Mouse (Mus musculus) heart, embryonic 10.5 days (tissue): Measurements from ENCODE around the gene Cgnl1. TPM values are rescaled to one million over a fixed set of nuclear protein-coding genes. Genes with fewer than 3 reads are reported as not detected.

Source experiments
- DNase-seq: peaks from one replicate; pipeline ENCODE4 v3.0.0-alpha.2; 2017; ENCODE audit warnings: low spot score
- H3K27ac ChIP-seq: fragments of 300-500 bp; sonication (generic); 2 replicates; pipeline ENCODE4 v1.5.1; 2016; ENCODE audit warnings: mild to moderate bottlenecking
- H3K27me3 ChIP-seq: fragments of 300-500 bp; sonication (generic); 2 replicates; pipeline ENCODE4 v1.6.1; 2016; ENCODE audit warnings: mild to moderate bottlenecking; ENCODE audit not compliant: poor library complexity, insufficient read depth, severe bottlenecking
- H3K36me3 ChIP-seq: fragments of 300-500 bp; sonication (generic); 2 replicates; pipeline ENCODE4 v1.6.1; 2016; ENCODE audit warnings: mild to moderate bottlenecking, moderate library complexity
- H3K4me1 ChIP-seq: fragments of 300-500 bp; sonication (generic); 2 replicates; pipeline ENCODE4 v1.6.1; 2016; ENCODE audit warnings: mild to moderate bottlenecking
- H3K4me3 ChIP-seq: fragments of 300-500 bp; sonication (generic); 2 replicates; pipeline ENCODE4 v1.5.1; 2016; ENCODE audit warnings: mild to moderate bottlenecking, moderate library complexity
- H3K9me3 ChIP-seq: fragments of 300-500 bp; sonication (generic); 2 replicates; pipeline ENCODE4 v1.6.1; 2016; ENCODE audit warnings: mild to moderate bottlenecking, moderate library complexity
- WGBS: fragments of 180-500 bp; shearing (Covaris S2); methylation state at CpG from one replicate; pipeline ENCODE4 v1.1.7; 2016; 5-methylcytosine and 5-hydroxymethylcytosine counted together
- polyA plus RNA-seq: library from polyadenylated mRNA; unstranded; fragments of >200 nt; fragmentation: Nextera tagmentation; extraction: Ambion mirVana; gene quantifications from 2 replicates; pipeline ENCODE4 v1.2.1, GENCODE M21; 2016

Gene Cgnl1
- polyA plus RNA-seq, result 43.1 and 60.1 TPM in 2 replicates

DNA sequence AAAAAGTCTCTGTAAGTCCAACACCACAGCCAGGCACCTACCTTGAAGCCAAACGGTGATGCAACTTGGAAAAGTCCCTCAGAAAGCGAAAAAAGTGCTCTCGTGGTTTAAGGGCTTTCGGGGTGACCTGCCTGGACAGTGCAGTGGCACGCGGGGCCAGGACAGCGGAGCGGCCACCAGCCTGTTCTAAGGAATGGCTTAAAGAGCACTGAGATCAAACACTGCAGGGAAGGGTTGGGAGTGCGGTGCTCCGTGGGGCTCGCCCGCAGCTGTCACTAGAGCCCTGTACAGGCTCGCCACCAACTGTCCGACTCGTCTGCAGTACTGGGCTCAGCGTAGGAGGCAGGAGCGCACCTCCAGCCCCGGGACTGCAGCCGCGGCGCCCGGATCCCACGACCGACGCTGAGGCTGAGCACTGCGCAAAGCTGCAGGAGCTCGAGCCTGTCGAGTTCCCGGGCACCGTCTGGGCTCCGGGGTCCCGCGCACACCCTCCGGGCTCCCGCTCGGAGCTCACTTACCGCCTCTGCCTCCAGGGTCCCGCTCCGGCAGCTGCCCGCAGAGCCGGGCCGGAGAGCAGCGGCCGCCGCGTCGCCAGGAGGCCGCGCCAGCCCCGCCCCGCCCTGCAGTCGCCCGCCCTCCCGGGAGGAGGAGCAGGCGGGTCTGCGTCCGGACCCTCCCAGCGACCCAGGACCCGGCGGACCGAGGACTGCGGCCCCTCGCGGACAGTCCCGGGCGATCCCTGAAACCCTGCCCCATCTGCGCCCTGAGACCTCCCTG, at the start of gene Cgnl1:
Gene Cgnl1, minus strand, starts transcription at position 612 of the 777 bp plus-strand sequence.
- Histone ChIP-seq H3K27ac (peak within 1 kb of the TSS; percentile 93), H3K9me3 (no peaks in the 10 kb centered on the region), H3K4me3 (peak within 1 kb of the TSS; percentile 81), H3K27me3 (no peaks in the 10 kb centered on the region), H3K36me3 (peaks cover 12% of the 10 kb centered on the region), H3K4me1 (peaks cover 57% of the 10 kb centered on the region)
- WGBS, result under 1% methylated on average over 67 of the region's 67 CpGs
- peak; percentile 85 for DNase-seq

DNA sequence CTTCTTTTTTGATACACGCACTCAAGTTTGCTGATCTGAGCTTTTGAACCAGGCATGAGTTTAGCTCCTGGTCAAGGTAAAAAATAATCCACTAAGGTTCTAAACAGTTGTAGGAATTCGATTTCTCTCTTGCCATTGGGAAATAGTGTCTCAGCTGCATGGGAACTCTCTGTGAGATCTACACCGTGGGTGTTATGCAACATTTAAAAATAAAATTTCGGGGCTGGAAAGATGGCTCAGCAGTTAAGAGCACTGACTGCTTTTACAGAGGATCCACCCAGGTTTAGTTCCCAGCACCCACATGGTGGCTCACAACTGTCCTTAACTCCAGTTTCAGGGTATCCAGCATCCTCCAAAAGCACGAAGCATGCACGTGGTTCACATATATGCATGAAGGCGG, 47.1 kb upstream of the Cgnl1 start:
- no peaks in the 10 kb centered on the region for H3K27me3 ChIP-seq
- no peak for DNase-seq
- H3K36me3 ChIP-seq, result no peaks in the 10 kb centered on the region
- no peak overlapping the region for H3K4me3 ChIP-seq
- peaks cover 4% of the 10 kb centered on the region; the same call in 1 of the 2 replicates for H3K4me1 ChIP-seq
- WGBS, result 86% methylated on average over 7 of the region's 7 CpGs
- H3K9me3 ChIP-seq, result no peaks in the 10 kb centered on the region
- H3K27ac ChIP-seq, result no peak overlapping the region

DNA sequence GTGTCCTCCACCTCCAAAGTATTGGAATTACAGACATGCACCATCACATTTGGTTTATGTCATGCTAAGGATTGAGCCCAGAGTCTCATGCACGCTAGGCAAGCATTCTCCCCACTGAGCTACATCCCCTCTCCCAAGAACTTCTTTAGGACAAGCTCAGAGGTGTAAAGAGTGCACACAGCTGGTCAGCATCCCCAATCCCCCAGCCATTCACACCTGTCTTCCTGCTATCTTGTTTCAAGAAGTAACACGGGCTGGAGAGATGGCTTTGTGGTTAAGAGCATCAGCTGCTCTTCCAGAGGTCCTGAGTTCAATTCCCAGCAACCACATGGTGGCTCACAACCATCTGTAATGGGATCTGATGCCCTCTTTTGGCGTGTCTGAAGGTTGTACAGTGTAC, 44.7 kb upstream of the Cgnl1 start:
- H3K27me3 ChIP-seq, result no peaks in the 10 kb centered on the region
- peaks cover 2% of the 10 kb centered on the region; the same call in 1 of the 2 replicates for H3K4me1 ChIP-seq
- no peak for DNase-seq
- no peaks in the 10 kb centered on the region for H3K9me3 ChIP-seq
- WGBS, result 46% methylated on average over 3 of the region's 3 CpGs
- H3K36me3 ChIP-seq, result no peaks in the 10 kb centered on the region
- no peak overlapping the region for H3K27ac ChIP-seq
- no peak overlapping the region for H3K4me3 ChIP-seq

DNA sequence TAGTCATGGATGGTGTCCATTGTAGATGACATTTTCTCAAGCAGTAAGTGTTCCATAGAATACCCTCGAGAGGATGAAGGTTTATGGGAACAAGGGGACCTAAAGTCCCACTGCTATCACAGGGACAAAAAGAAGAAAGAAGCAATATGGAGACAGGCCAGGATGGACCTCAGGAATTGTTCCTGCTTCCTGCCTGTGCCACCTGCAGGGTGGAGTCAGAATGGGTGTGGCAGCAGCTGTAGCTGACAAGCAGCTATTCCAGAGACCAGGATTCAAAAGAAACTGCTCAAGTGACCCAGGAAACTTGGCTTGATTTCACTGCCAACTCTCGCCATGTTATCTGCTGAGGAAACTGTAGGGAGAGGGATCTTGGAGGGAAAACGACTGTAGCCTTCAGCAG, 42.2 kb upstream of the Cgnl1 start:
- H3K27me3 ChIP-seq, result no peaks in the 10 kb centered on the region
- no peak for DNase-seq
- H3K4me3 ChIP-seq, result no peak overlapping the region

DNA sequence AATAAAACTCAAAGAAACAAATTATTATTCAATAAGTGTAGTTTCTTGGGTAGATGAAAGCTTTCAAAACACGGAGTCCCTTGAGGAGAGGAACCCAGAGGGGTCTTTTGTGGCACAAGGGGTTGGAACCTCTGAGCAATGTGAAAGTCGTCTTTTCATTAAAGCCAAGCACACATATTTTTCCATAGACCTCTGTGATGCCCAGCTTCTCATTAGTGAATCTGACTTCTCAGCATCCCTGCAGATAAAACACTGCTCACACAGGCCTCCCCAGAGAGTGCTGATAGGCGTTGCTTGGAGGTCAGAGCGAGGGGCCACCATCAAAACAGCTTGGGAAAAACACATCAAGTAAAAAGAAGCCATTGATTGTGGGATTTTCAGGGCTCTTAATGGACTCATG, 41.5 kb upstream of the Cgnl1 start:
- no peak overlapping the region for H3K4me3 ChIP-seq
- no peaks in the 10 kb centered on the region for H3K9me3 ChIP-seq
- no peak for DNase-seq
- H3K4me1 ChIP-seq, result peaks cover 11% of the 10 kb centered on the region
- H3K36me3 ChIP-seq, result no peaks in the 10 kb centered on the region
- no peaks in the 10 kb centered on the region for H3K27me3 ChIP-seq
- 59% methylated on average over 4 of the region's 4 CpGs for WGBS
- H3K27ac ChIP-seq, result no peak overlapping the region

More for the DNA sequence above, 42.2 kb upstream of the Cgnl1 start:
- no peaks in the 10 kb centered on the region for H3K36me3 ChIP-seq
- peaks cover 11% of the 10 kb centered on the region for H3K4me1 ChIP-seq
- no peaks in the 10 kb centered on the region for H3K9me3 ChIP-seq
- 64% methylated on average over 3 of the region's 3 CpGs for WGBS
- H3K27ac ChIP-seq, result no peak overlapping the region

DNA sequence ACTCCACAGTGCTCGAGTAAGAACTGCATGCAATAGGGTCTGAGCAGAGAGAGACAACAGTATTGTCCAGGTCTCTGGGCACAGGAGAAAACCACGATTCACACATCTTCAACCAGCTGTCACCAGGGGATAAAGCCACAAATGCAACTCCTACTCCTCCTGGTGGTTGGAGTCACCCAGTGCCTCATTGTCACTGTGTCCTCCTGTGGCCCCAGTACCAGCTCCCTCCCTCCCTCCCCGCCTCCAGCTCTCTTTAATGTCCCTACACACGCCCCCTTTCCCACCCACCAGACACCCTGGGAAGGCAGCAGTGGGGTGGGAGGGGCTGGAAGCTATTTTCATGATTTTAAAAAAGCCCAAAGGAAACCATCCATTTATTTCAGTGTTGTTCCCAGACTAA, 41.0 kb upstream of the Cgnl1 start:
- no peaks in the 10 kb centered on the region for H3K9me3 ChIP-seq
- 37% methylated on average over 4 of the region's 4 CpGs for WGBS
- no peak overlapping the region for H3K4me3 ChIP-seq
- H3K36me3 ChIP-seq, result no peaks in the 10 kb centered on the region
- no peaks in the 10 kb centered on the region for H3K27me3 ChIP-seq
- no peak overlapping the region for H3K27ac ChIP-seq
- no peak for DNase-seq
- peaks cover 11% of the 10 kb centered on the region for H3K4me1 ChIP-seq

DNA sequence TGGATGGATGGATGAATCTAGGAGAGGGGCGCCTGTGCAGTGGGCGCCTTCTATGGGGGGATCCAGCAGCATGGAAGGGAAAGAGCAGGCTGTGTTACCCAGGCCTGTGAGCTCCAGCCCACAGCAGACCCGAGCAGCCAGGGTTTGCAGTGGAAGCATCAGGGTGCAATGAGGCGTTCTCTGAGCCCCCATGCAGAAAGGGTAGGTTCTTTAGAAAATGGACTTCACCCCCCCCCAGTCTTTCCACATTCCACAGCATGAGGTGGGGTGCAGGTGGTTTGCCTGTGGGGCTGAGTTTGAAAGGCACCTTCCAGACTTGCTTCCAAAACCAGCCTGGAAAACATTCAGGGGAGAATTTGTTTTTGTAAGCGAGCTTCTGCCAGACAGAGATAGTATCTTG, 40.0 kb upstream of the Cgnl1 start:
- H3K27me3 ChIP-seq, result no peaks in the 10 kb centered on the region
- no peak overlapping the region for H3K4me3 ChIP-seq
- 67% methylated on average over 5 of the region's 5 CpGs for WGBS
- H3K27ac ChIP-seq, result no peak overlapping the region
- peaks cover 11% of the 10 kb centered on the region for H3K4me1 ChIP-seq
- no peaks in the 10 kb centered on the region for H3K9me3 ChIP-seq
- DNase-seq, result no peak
- no peaks in the 10 kb centered on the region for H3K36me3 ChIP-seq

DNA sequence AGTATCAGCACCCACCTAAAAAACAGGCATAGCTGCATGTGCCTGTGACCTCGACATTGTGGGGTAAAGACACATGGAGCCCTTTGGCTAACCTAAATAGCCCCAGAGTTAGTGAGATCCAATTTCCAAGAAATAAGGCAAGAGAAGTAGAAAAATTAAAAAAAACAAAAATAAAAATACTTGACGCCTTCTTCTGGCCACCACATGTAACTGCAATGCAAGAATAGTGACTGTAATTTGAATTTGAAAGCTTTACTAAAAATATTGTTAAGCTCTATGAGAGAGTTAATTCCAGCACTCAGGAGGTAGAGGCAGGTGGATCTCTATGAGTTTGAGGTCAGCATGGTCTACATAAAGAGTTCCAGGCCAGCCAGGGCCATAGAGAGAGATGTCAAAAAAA, 39.3 kb upstream of the Cgnl1 start:
- Histone ChIP-seq H3K4me3 (no peak overlapping the region), H3K4me1 (peaks cover 18% of the 10 kb centered on the region), H3K27me3 (no peaks in the 10 kb centered on the region), H3K27ac (no peak overlapping the region), H3K36me3 (no peaks in the 10 kb centered on the region), H3K9me3 (no peaks in the 10 kb centered on the region)
- 72% methylated on average over 2 of the region's 2 CpGs for WGBS
- DNase-seq, result no peak

DNA sequence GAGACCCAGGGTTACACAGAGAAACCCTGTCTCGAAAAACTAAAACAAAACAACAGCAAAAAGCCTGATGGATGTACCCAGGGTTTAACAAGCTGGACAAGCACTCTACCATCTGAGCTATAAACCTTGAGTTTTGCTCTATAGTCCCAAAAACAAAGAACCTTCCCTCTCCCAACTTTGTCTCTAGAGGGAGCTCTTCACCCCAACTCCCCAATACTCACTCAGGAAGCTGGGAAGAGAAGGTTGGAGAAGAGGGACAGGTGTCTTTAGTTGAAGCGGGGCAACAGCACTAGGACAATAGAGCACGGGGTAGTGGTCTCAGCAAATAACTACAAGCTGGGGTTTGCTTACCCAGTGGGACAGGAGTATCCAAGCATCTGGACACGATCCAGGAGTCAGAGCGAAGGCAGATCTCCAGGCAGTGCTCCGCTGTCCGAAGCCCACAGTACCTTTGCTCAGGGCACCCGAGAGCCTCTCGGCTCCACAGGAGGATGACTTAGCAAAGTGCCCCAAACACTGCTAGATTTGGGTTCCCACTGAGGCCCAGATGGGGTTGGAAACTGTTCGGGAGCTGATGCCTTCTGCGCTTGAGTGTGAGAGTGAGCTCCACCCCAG, 37.3 kb upstream of the Cgnl1 start:
- H3K27me3 ChIP-seq, result no peaks in the 10 kb centered on the region
- H3K4me3 ChIP-seq, result peak overlapping the region; percentile 45
- H3K4me1 ChIP-seq, result peaks cover 29% of the 10 kb centered on the region
- H3K27ac ChIP-seq, result 0 out of 2 replicates have a peak overlapping the region, but pooled peaks have one; percentile 19
- H3K36me3 ChIP-seq, result no peaks in the 10 kb centered on the region
- no peaks in the 10 kb centered on the region for H3K9me3 ChIP-seq
- DNase-seq, result no peak
- WGBS, result 39% methylated on average over 11 of the region's 11 CpGs

DNA sequence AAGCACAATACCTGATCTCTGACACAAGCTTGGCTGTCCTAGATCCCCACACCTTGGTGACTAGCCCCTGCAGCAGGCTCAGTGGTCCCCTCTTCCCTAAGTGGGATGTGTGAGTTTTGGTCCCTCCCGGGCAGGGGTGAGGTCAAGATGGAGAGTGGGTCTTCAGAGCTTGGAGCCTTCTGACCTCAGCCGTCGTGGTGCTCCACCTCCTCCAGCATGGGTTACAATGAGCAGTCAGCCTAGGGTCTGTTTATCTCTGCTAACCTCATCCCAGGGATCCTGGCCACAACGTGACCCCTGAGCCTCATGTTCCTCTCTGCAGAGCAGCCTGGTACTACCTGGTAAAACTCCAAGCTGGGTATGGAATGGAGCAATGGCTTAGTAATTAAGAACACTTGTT, 36.4 kb upstream of the Cgnl1 start:
- peaks cover 36% of the 10 kb centered on the region for H3K4me1 ChIP-seq
- no peak for DNase-seq
- no peak overlapping the region for H3K4me3 ChIP-seq
- WGBS, result 48% methylated on average over 4 of the region's 4 CpGs
- no peaks in the 10 kb centered on the region for H3K9me3 ChIP-seq
- no peak overlapping the region for H3K27ac ChIP-seq
- no peaks in the 10 kb centered on the region for H3K27me3 ChIP-seq
- H3K36me3 ChIP-seq, result no peaks in the 10 kb centered on the region

DNA sequence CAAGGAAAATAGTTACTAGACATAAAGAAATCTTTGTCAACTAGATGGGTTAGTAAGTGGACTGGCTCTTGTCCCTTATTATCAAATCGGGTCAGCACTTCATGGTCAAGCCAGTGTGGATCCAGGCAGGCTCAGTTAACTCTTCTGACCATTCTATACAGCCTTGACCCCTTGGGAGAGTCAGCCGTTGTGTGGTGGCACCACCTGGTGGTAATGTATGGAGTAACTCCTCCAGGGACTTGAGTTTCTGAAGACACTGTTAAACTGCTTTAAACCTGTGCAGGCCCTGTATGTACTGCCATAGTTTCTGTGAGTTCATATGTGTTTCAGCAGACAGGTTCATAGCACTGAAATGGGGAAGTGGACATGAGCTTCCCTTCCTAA, 35.0 kb upstream of the Cgnl1 start:
- Histone ChIP-seq H3K27me3 (0 out of 2 replicates have a peak, but pooled peaks cover 11% of the 10 kb centered on the region), H3K4me3 (no peak overlapping the region), H3K4me1 (peaks cover 33% of the 10 kb centered on the region), H3K9me3 (no peaks in the 10 kb centered on the region), H3K36me3 (no peaks in the 10 kb centered on the region), H3K27ac (0 out of 2 replicates have a peak overlapping the region, but pooled peaks have one; percentile 65)
- peak; percentile 89 for DNase-seq
- 6% methylated on average over 2 of the region's 2 CpGs for WGBS

DNA sequence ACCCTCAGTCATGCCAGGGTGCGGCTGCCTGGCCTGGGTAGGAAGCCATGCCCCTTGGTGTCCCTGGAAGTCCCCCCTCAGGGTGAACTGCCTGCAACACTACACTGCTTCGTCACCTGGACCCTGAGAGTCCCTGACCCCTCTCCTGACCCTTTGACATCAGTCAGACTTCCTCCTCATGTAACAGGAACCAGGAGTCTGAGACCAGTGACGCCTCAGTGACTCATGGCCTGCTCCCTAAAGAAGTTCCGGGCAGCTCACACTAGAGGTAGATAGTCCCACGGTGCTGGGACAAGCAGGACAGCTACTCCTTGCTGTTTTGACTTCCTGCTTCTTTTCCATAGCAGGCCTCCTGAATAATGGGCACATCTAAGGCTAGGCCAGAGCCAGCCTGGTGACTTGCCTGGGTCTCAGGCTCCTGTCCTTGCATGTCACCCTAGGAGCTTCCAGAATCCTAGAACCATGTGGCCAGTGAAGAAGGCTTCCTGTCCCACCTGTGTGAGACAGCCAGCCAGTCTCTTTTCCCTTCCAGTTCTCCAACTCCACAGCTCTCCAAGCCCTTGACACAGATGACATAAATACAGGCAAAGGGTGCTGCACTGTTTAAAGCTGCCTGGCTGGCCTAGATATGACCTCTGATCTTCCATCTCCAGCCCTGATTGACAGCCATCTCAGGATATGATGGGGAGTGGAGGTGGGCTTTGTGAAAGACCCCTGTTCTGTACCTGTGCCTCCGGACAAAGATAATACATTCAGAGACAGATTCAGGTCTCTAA, 34.4 kb upstream of the Cgnl1 start:
- peaks cover 36% of the 10 kb centered on the region for H3K4me1 ChIP-seq
- WGBS, result 57% methylated on average over 6 of the region's 6 CpGs
- no peaks in the 10 kb centered on the region for H3K9me3 ChIP-seq
- DNase-seq, result no peak
- H3K27ac ChIP-seq, result peak overlapping the region; percentile 65; the same call in 1 of the 2 replicates
- H3K36me3 ChIP-seq, result no peaks in the 10 kb centered on the region
- H3K27me3 ChIP-seq, result 0 out of 2 replicates have a peak, but pooled peaks cover 14% of the 10 kb centered on the region
- H3K4me3 ChIP-seq, result no peak overlapping the region

DNA sequence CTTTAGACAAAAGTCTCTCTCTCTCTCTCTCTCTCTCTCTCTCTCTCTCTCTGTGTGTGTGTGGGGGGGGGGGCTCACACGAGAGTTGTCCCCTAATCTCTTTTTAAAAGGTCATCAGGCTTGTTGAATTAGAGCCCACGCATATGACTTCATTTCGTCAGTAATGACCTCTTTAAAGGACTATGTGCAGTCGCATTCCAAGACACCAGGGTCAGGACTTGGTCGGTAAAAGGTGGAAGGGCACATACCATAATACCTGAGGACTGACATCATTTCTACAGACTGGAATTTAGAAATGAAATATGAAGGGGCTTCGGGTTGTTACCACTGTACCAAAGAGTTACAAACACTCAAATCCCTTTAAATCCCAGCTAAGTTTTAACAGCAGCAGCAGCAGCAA, 32.7 kb upstream of the Cgnl1 start:
- 0 out of 2 replicates have a peak, but pooled peaks cover 14% of the 10 kb centered on the region for H3K27me3 ChIP-seq
- no peaks in the 10 kb centered on the region for H3K36me3 ChIP-seq
- no peaks in the 10 kb centered on the region for H3K9me3 ChIP-seq
- no peak for DNase-seq
- peaks cover 32% of the 10 kb centered on the region for H3K4me1 ChIP-seq
- peak overlapping the region; percentile 47; the same call in 1 of the 2 replicates for H3K27ac ChIP-seq
- 29% methylated on average over 6 of the region's 6 CpGs for WGBS
- H3K4me3 ChIP-seq, result no peak overlapping the region
